In the genomic region with DNA sequence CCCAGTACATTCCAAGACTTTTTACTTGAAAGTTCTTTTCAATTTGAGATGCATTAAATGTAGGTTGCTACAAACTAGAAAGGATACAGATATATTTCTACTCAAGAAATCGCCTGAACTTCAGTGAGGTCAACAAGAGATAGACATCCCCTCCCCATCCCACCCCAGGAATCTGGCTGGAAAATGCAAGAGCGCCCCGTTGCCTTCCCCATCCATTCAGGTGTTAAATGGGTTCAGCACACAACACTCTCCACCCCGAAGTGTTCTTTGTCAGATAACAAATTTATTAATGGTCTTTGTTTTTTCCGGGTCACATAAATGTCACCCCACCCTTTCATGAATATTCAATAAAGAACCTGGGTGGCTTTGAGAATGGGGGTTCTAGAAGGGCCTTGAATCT, we compare ENCODE assay signal across 10 mouse cellular contexts.
"Had no signal": no experiment of that assay in that cellular context is flagged by ENCODE, and none has a peak within 500 bp of the region (broad histone marks: within the 10 kb centered on the region; RNA-seq: fewer than 3 reads in every experiment).

No protein-coding gene starts in this region.

- H3K36me3 ChIP-seq: limb, embryonic 12.5 days; limb, embryonic 15.5 days; liver, embryonic 12.5 days; liver, embryonic 15.5 days; midbrain, embryonic 12.5 days had no signal

- H3K27me3 ChIP-seq: limb, embryonic 15.5 days; midbrain, embryonic 12.5 days had no signal

- DNase-seq: left cerebral cortex, postnatal 4 days; right cerebral cortex, adult 18-20 months; right cerebral cortex, postnatal 14 days; thymus, adult 18-20 months; thymus, postnatal 36 days had no signal

- ATAC-seq: liver, embryonic 12.5 days had no signal

- H3K9me3 ChIP-seq: limb, embryonic 12.5 days; limb, embryonic 15.5 days; liver, embryonic 12.5 days; liver, embryonic 15.5 days; midbrain, embryonic 12.5 days had no signal
